Mouse (Mus musculus): Measurements from ENCODE around the gene Ttc33.
A peak's percentile ranks its signal among the peaks of the same experiment; 100 is the strongest.

The Ttc33 gene

GRCm38 (mm10) chr15:5241304-5242201 lies 56.2 kb downstream of the Ttc33 start:
- DNase-seq (ENCODE audit: low read depth, low spot score): peak; percentile 55

GRCm38 (mm10) chr15:5242241-5243035 lies 57.1 kb downstream of the Ttc33 start:
- DNase-seq (ENCODE audit: low read depth, low spot score): no peak

DNA sequence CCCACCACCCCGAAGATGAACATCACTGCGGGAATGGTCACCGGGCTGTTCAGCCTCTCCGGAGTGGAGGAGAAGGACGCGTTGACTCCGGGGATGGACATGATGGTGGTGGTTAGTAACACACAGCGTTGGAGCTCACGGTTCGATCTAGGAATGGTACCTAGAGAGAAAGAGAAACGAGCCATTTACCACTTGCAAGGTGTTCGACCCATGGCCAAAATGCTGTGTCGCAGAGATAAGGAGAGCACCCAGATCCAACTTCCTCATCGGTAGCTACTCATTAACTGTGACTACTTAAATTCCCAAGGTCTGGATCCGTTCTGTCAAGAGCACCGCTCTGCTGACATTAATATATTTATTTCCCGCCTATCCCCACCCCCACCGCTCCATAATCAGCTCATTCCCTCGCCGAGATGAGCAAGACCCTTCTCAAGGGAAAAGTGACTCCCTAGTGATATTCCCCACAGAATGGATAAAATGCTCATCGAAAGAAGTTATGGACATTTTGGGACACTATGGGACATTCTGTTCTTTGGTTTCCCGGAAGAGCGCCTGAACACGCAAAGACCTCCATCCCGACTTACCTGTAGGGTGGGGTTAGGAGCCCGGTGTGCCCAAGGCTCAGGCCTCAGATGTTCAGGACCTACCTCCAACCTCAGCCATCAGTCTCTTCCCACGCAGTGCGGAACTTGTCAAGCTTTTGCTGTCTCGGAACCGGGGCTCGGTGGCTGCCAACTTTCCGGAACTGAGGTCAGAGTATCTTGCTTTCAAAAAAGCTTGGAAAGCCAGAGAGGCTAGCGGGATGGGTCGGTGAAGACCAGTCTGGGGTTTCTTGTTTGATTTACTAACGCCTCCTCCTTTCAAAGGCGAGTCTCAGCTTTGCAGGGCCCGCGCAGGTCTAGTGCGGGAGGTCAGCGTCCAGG lies 58.0 kb downstream of the Ttc33 start:
- no peak for DNase-seq (ENCODE audit: low read depth, low spot score)

DNA sequence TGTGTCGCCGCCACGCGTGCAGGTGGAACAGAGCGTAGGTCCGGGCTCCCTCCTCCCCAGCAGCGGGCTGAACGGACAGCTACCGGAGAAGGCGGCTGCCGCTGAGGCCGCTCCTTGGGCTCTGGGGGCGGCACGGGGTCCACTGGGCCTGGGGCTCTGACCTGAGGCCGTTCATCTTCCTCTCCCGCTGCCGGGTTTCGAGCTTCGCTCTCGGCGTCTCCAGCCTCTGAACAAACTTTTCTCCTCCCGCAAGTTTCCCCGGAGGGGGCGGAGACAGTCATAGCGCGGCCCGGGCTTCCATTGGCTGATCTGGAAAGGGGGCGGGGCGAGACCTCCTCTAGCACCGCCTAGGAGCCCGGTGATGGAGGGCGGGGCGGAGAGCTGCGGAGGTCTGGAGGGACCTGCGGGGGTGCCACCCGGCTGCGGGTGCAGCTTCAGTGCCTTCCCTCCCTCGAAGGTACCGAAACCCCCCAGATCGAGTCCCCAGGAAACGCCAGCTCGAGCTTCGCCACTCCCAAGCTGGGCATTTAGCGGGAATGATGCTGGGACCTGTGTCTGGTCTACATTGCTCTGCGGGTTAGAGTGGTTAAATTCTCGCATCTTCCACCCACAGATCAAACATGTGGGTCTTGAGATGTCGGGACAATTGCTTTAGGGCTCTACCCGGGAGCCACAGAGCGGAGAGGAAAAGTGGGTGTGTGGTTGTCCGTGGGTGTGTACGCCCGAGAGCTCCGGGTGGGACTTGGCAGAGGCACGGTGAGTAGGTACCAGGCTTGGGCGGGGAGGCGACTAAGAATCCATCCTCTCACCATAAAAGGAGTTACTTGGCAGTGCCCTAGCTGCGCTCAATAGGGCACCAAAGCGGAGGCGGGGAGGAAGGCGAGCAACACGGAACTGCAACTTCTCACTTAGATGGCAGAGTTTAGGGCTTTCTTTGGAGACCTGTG lies 58.9 kb downstream of the Ttc33 start, which contains the start of gene Ptger4:
Gene Ptger4 (minus strand): TSS at position 229 of the 947 bp plus-strand sequence.
- DNase-seq (ENCODE audit: low read depth, low spot score): peak; percentile 77

- no peak for DNase-seq (ENCODE audit: low read depth, low spot score)
Observed at GRCm38 (mm10) chr15:5250182-5250581, 64.9 kb downstream of the Ttc33 start.

DNA sequence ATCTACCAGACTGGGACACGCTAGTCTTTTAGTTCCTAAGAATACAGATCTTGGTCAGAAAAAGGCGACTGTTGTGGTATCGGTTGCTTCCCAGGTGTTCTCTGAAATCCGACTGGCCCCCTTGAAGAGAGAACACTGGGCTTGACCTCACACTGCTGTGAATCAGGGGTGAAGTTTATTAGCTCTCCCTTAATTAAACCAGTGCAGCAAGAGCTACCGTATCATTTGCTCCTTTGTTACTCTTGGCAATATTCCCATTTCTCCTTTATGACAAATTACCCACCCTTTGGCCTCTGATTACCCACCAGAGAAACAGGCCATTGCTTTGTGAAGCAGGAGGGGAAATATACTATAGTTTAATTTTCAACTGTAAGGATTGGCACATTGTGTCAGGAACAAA lies 74.9 kb downstream of the Ttc33 start:
- DNase-seq (ENCODE audit: low read depth, low spot score): no peak

DNA sequence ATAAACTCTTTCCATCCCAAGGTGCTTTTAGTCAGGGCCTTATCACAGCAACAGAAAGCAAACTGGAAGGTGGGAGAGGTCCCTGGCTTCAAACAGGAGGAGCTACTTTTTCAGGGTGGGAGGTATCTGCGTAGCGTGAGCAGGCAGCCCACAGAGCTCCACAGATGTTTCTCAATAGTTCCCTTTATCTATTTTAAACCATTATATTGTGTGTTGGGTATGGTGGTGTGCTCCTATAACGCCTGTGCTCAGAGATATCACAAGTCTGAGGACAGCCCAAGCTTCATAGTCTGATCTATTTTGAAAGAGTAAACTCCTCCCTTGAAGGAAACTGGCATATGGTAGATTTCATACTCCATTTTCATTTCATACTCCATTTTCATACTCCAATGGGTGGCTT lies 75.7 kb downstream of the Ttc33 start:
- DNase-seq (ENCODE audit: low read depth, low spot score): no peak

DNA sequence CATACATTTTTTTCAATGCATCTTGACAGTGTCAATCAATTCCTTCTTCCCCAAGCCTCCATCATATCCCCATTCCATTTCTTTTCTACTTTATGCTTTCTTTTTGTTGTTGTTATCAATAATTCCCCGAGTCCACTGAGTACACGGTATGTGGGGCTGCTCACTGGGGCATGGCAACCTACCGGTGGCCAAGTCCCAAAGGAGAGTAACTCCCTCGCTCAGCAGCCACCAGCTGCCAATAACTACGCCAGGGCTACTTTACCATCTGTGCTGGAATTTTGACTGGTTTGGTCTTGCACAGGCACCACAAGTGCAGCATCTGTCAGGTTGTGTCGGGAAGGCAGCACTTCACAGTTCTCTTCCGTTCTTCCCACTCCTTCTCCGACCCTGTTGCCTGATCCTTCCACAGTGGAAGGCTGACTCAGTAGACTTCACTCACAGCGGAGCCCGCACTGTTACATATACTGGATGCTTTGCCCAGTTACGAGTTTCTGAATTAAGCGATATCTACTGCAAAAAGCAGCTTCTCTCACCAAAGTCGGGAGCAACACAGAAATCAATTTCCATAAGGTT lies 76.9 kb downstream of the Ttc33 start:
- no peak for DNase-seq (ENCODE audit: low read depth, low spot score)

- DNase-seq (ENCODE audit: low read depth, low spot score): no peak
Observed at GRCm38 (mm10) chr15:5262874-5263504, 77.7 kb downstream of the Ttc33 start.

GRCm38 (mm10) chr15:5266095-5266494 lies 80.8 kb downstream of the Ttc33 start:
- DNase-seq (ENCODE audit: low read depth, low spot score): no peak
